Mouse (Mus musculus): ENCODE data around the gene Prkn.

Gene Prkn

GRCm38 (mm10) chr17:10840148-10840707 is at the start of gene Prkn, which contains the start of gene Pacrg:
Gene Prkn, plus strand, starts transcription at chr17:10840384.
Gene Pacrg, minus strand, starts transcription at chr17:10840311.
- in situ Hi-C loops (cut with MboI, MseI): loop anchor here (25.0 kb wide), 1 partner anchor 503 kb away; no protein-coding TSS in a partner anchor

- in situ Hi-C loops (cut with MboI, MseI): no loop called here
These were observed 48.5 kb upstream of the Prkn start for GRCm38 (mm10) chr17:10791661-10792060.

- in situ Hi-C loops (cut with MboI, MseI): no loop called here
These were observed 33.5 kb upstream of the Prkn start for GRCm38 (mm10) chr17:10806692-10807091.

GRCm38 (mm10) chr17:10807261-10807998 is 32.8 kb upstream of the Prkn start:
- in situ Hi-C loops (cut with MboI, MseI): no loop called here

GRCm38 (mm10) chr17:10808571-10808970 is 31.6 kb upstream of the Prkn start:
- in situ Hi-C loops (cut with MboI, MseI): no loop called here

GRCm38 (mm10) chr17:10818971-10819370 is 21.2 kb upstream of the Prkn start:
- in situ Hi-C loops (cut with MboI, MseI): no loop called here

GRCm38 (mm10) chr17:10840731-10841201 is 582 bp downstream of the Prkn start:
- in situ Hi-C loops (cut with MboI, MseI): loop anchor here (25.0 kb wide), 1 partner anchor 503 kb away; no protein-coding TSS in a partner anchor

GRCm38 (mm10) chr17:10854207-10854606 is 14.0 kb downstream of the Prkn start:
- in situ Hi-C loops (cut with MboI, MseI): no loop called here

- in situ Hi-C loops (cut with MboI, MseI): loop anchor here (25.0 kb wide), 2 partner anchors 1012 to 1162 kb away; no protein-coding TSS in a partner anchor
These were observed 34.3 kb downstream of the Prkn start for GRCm38 (mm10) chr17:10874208-10875187.

- in situ Hi-C loops (cut with MboI, MseI): loop anchor here (25.0 kb wide), 2 partner anchors 1017 to 1167 kb away; no protein-coding TSS in a partner anchor
These were observed 38.8 kb downstream of the Prkn start for GRCm38 (mm10) chr17:10878986-10879385.

GRCm38 (mm10) chr17:10882260-10882659 is 42.1 kb downstream of the Prkn start:
- in situ Hi-C loops (cut with MboI, MseI): loop anchor here (25.0 kb wide), 2 partner anchors 1020 to 1170 kb away; no protein-coding TSS in a partner anchor

- in situ Hi-C loops (cut with MboI, MseI): loop anchor here (25.0 kb wide), 2 partner anchors 1026 to 1176 kb away; no protein-coding TSS in a partner anchor
These were observed 47.7 kb downstream of the Prkn start for GRCm38 (mm10) chr17:10887924-10888323.

GRCm38 (mm10) chr17:10901686-10902228 is 61.6 kb downstream of the Prkn start:
- in situ Hi-C loops (cut with MboI, MseI): no loop called here

- in situ Hi-C loops (cut with MboI, MseI): no loop called here
These were observed 96.5 kb downstream of the Prkn start for GRCm38 (mm10) chr17:10936698-10937097.

- in situ Hi-C loops (cut with MboI, MseI): no loop called here
These were observed 97.7 kb downstream of the Prkn start for GRCm38 (mm10) chr17:10937844-10938243.

- in situ Hi-C loops (cut with MboI, MseI): no loop called here
These were observed 98.6 kb downstream of the Prkn start for GRCm38 (mm10) chr17:10938755-10939154.

GRCm38 (mm10) chr17:10946552-10946951 is 106.4 kb downstream of the Prkn start:
- in situ Hi-C loops (cut with MboI, MseI): no loop called here

GRCm38 (mm10) chr17:10947614-10948013 is 107.4 kb downstream of the Prkn start:
- in situ Hi-C loops (cut with MboI, MseI): no loop called here

GRCm38 (mm10) chr17:10959066-10959864 is 119.1 kb downstream of the Prkn start:
- in situ Hi-C loops (cut with MboI, MseI): no loop called here

GRCm38 (mm10) chr17:10962151-10962550 is 122.0 kb downstream of the Prkn start:
- in situ Hi-C loops (cut with MboI, MseI): no loop called here
